Mouse (Mus musculus): Measurements from ENCODE around the gene Cldn13. TPM values are rescaled to one million over a fixed set of nuclear protein-coding genes. Genes with fewer than 3 reads are reported as not detected.

The Cldn13 gene
- polyA plus RNA-seq, 1 experiment from 2014 or later: 1.0 TPM

- 48% methylated on average over 16 of the region's 16 CpGs for WGBS
- no peaks in the 10 kb centered on the region for H3K4me1 ChIP-seq (ENCODE audit: control insufficient read depth, insufficient read depth, low read length)
- no peak overlapping the region for H3K4me2 ChIP-seq (replicated peaks; ENCODE audit: low read depth, low read length)
- no peaks in the 10 kb centered on the region for H3K27me3 ChIP-seq (ENCODE audit: control insufficient read depth, insufficient read depth, low read length)
- H3K27ac ChIP-seq (ENCODE audit: low read length): no peak overlapping the region
- H3K36me3 ChIP-seq (ENCODE audit: control insufficient read depth, insufficient read depth, low read length): no peaks in the 10 kb centered on the region
- ATAC-seq (ENCODE audit: insufficient number of reproducible peaks, insufficient read depth, low FRiP score, low read depth): no peak
- no peaks in the 10 kb centered on the region for H3K9me3 ChIP-seq (ENCODE audit: control insufficient read depth, low read depth, low read length)
- H3K4me3 ChIP-seq (ENCODE audit: low read depth, low read length): no peak overlapping the region
- no peak overlapping the region for H3K9ac ChIP-seq (replicated peaks; ENCODE audit: low read depth, low read length)
Observed at GRCm38 (mm10) chr5:134918071-134918832, 2.9 kb upstream of the Cldn13 start.

DNA sequence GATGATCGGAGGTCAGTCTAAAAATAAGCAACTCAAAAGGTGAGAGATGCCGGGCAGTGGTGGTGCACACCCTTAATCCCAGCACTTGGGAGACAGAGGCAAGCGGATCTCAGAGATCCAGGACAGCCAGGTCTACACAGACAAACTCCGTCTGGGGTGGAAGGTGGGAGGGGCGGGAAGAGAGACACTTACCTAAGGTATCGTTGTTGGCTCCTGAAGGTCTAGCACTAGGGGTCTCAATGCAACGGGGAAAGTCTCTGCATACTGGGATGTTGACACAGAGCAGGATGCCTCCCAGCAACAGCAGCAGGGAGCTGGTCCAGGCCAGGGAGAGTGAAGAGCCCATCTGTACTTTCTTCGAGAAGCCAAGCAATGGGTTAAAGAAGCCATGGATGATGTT is 816 bp downstream of the Cldn13 start:
- Histone ChIP-seq H3K4me2 (replicated peaks; ENCODE audit: low read depth, low read length) (no peak overlapping the region), H3K9me3 (ENCODE audit: control insufficient read depth, low read depth, low read length) (no peaks in the 10 kb centered on the region), H3K4me3 (ENCODE audit: low read depth, low read length) (no peak overlapping the region), H3K9ac (replicated peaks; ENCODE audit: low read depth, low read length) (no peak overlapping the region), H3K36me3 (ENCODE audit: control insufficient read depth, insufficient read depth, low read length) (no peaks in the 10 kb centered on the region), H3K4me1 (ENCODE audit: control insufficient read depth, insufficient read depth, low read length) (no peaks in the 10 kb centered on the region), H3K27me3 (ENCODE audit: control insufficient read depth, insufficient read depth, low read length) (no peaks in the 10 kb centered on the region), H3K27ac (ENCODE audit: low read length) (no peak overlapping the region)
- WGBS: 75% methylated on average over 8 of the region's 8 CpGs
- no peak for ATAC-seq (ENCODE audit: insufficient number of reproducible peaks, insufficient read depth, low FRiP score, low read depth)

DNA sequence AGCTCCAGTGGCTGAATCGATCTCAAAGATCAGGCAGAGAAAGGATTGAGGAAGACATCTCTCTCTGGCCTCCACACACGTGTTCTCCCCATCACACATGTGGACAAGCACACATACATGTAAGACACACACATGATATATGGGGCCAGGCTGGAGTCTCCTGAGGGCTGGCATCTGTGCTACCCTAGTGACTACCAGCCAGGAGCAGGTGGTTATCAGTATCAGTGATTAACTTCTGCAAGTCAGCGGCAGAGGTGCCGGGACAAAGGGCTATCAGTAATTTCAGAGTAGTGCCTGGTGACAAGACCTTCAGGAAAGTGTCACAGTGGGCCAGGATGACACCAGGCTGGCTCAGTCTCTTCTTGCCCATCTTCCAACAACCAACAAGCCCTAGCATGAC is 1.6 kb downstream of the Cldn13 start:
- ATAC-seq (ENCODE audit: insufficient number of reproducible peaks, insufficient read depth, low FRiP score, low read depth): peak; percentile 65; the same call in 1 of the 2 replicates
- H3K4me2 ChIP-seq (replicated peaks; ENCODE audit: low read depth, low read length): no peak overlapping the region
- H3K36me3 ChIP-seq (ENCODE audit: control insufficient read depth, insufficient read depth, low read length): no peaks in the 10 kb centered on the region
- H3K27ac ChIP-seq (ENCODE audit: low read length): no peak overlapping the region
- no peaks in the 10 kb centered on the region for H3K4me1 ChIP-seq (ENCODE audit: control insufficient read depth, insufficient read depth, low read length)
- WGBS: 74% methylated on average over 4 of the region's 4 CpGs
- no peak overlapping the region for H3K9ac ChIP-seq (replicated peaks; ENCODE audit: low read depth, low read length)
- no peak overlapping the region for H3K4me3 ChIP-seq (ENCODE audit: low read depth, low read length)
- no peaks in the 10 kb centered on the region for H3K9me3 ChIP-seq (ENCODE audit: control insufficient read depth, low read depth, low read length)
- H3K27me3 ChIP-seq (ENCODE audit: control insufficient read depth, insufficient read depth, low read length): no peaks in the 10 kb centered on the region

- H3K27ac ChIP-seq (ENCODE audit: low read length): no peak overlapping the region
- H3K36me3 ChIP-seq (ENCODE audit: control insufficient read depth, insufficient read depth, low read length): no peaks in the 10 kb centered on the region
- no peak overlapping the region for H3K9ac ChIP-seq (replicated peaks; ENCODE audit: low read depth, low read length)
- no peak for ATAC-seq (ENCODE audit: insufficient number of reproducible peaks, insufficient read depth, low FRiP score, low read depth)
- no peaks in the 10 kb centered on the region for H3K4me1 ChIP-seq (ENCODE audit: control insufficient read depth, insufficient read depth, low read length)
- no peak overlapping the region for H3K4me3 ChIP-seq (ENCODE audit: low read depth, low read length)
- H3K4me2 ChIP-seq (replicated peaks; ENCODE audit: low read depth, low read length): no peak overlapping the region
- WGBS: 66% methylated on average over 3 of the region's 3 CpGs
- no peaks in the 10 kb centered on the region for H3K27me3 ChIP-seq (ENCODE audit: control insufficient read depth, insufficient read depth, low read length)
- no peaks in the 10 kb centered on the region for H3K9me3 ChIP-seq (ENCODE audit: control insufficient read depth, low read depth, low read length)
Observed at GRCm38 (mm10) chr5:134913352-134913751, 2.0 kb downstream of the Cldn13 start.

- Histone ChIP-seq H3K4me2 (replicated peaks; ENCODE audit: low read depth, low read length) (no peak overlapping the region), H3K9ac (replicated peaks; ENCODE audit: low read depth, low read length) (no peak overlapping the region), H3K9me3 (ENCODE audit: control insufficient read depth, low read depth, low read length) (no peaks in the 10 kb centered on the region), H3K27ac (ENCODE audit: low read length) (no peak overlapping the region), H3K4me1 (ENCODE audit: control insufficient read depth, insufficient read depth, low read length) (no peaks in the 10 kb centered on the region), H3K36me3 (ENCODE audit: control insufficient read depth, insufficient read depth, low read length) (no peaks in the 10 kb centered on the region), H3K4me3 (ENCODE audit: low read depth, low read length) (no peak overlapping the region), H3K27me3 (ENCODE audit: control insufficient read depth, insufficient read depth, low read length) (no peaks in the 10 kb centered on the region)
- 85% methylated on average over 2 of the region's 2 CpGs for WGBS
- no peak for ATAC-seq (ENCODE audit: insufficient number of reproducible peaks, insufficient read depth, low FRiP score, low read depth)
Observed at GRCm38 (mm10) chr5:134911901-134912300, 3.4 kb downstream of the Cldn13 start.

GRCm38 (mm10) chr5:134907135-134907534 is 8.2 kb downstream of the Cldn13 start:
- Histone ChIP-seq H3K9me3 (ENCODE audit: control insufficient read depth, low read depth, low read length) (no peaks in the 10 kb centered on the region), H3K4me2 (replicated peaks; ENCODE audit: low read depth, low read length) (no peak overlapping the region), H3K4me3 (ENCODE audit: low read depth, low read length) (no peak overlapping the region), H3K27ac (ENCODE audit: low read length) (no peak overlapping the region), H3K9ac (replicated peaks; ENCODE audit: low read depth, low read length) (no peak overlapping the region), H3K27me3 (ENCODE audit: control insufficient read depth, insufficient read depth, low read length) (no peaks in the 10 kb centered on the region), H3K4me1 (ENCODE audit: control insufficient read depth, insufficient read depth, low read length) (no peaks in the 10 kb centered on the region), H3K36me3 (ENCODE audit: control insufficient read depth, insufficient read depth, low read length) (no peaks in the 10 kb centered on the region)
- ATAC-seq (ENCODE audit: insufficient number of reproducible peaks, insufficient read depth, low FRiP score, low read depth): peak; percentile 90
- WGBS: 0% methylated on average over 13 of the region's 13 CpGs

GRCm38 (mm10) chr5:134906633-134907032 is 8.7 kb downstream of the Cldn13 start, which contains the start of gene Tmem270:
Gene Tmem270, minus strand, starts transcription at chr5:134906733.
- H3K36me3 ChIP-seq (ENCODE audit: control insufficient read depth, insufficient read depth, low read length): no peaks in the 10 kb centered on the region
- H3K9ac ChIP-seq (replicated peaks; ENCODE audit: low read depth, low read length): no peak within 1 kb of the TSS
- no peak for ATAC-seq (ENCODE audit: insufficient number of reproducible peaks, insufficient read depth, low FRiP score, low read depth)
- no peak within 1 kb of the TSS for H3K4me2 ChIP-seq (replicated peaks; ENCODE audit: low read depth, low read length)
- no peak within 1 kb of the TSS for H3K27ac ChIP-seq (ENCODE audit: low read length)
- H3K27me3 ChIP-seq (ENCODE audit: control insufficient read depth, insufficient read depth, low read length): no peaks in the 10 kb centered on the region
- H3K4me1 ChIP-seq (ENCODE audit: control insufficient read depth, insufficient read depth, low read length): no peaks in the 10 kb centered on the region
- H3K9me3 ChIP-seq (ENCODE audit: control insufficient read depth, low read depth, low read length): no peaks in the 10 kb centered on the region
- H3K4me3 ChIP-seq (ENCODE audit: low read depth, low read length): no peak within 1 kb of the TSS
- 83% methylated on average over 6 of the region's 6 CpGs for WGBS

DNA sequence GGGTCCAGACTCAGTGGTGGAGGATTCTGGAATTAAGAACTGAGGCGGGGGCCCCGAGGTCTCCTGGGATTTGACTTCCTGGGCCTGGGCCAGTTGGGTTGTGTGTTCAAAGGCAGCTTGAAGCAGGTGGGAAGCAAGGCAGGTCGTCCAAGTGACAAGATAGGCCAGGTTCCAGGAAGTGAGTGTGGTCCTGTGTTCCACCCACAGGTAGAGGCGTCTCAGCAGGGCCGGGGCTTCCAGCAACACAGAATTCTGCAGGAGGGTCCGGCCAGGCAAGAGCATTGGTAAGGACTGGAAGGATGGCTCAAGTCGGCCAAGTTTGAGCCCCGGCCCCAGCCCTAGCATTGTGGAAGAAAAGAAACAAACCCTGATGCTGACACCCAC is 13.7 kb downstream of the Cldn13 start:
- Histone ChIP-seq H3K4me3 (ENCODE audit: low read depth, low read length) (no peak overlapping the region), H3K27ac (ENCODE audit: low read length) (no peak overlapping the region), H3K4me1 (ENCODE audit: control insufficient read depth, insufficient read depth, low read length) (peaks cover 10% of the 10 kb centered on the region), H3K36me3 (ENCODE audit: control insufficient read depth, insufficient read depth, low read length) (no peaks in the 10 kb centered on the region), H3K27me3 (ENCODE audit: control insufficient read depth, insufficient read depth, low read length) (no peaks in the 10 kb centered on the region), H3K9ac (replicated peaks; ENCODE audit: low read depth, low read length) (no peak overlapping the region), H3K9me3 (ENCODE audit: control insufficient read depth, low read depth, low read length) (no peaks in the 10 kb centered on the region), H3K4me2 (replicated peaks; ENCODE audit: low read depth, low read length) (no peak overlapping the region)
- no peak for ATAC-seq (ENCODE audit: insufficient number of reproducible peaks, insufficient read depth, low FRiP score, low read depth)
- WGBS: 68% methylated on average over 8 of the region's 8 CpGs
